Mouse (Mus musculus): ENCODE data around the gene Meis1. TPM values are rescaled to one million over a fixed set of nuclear protein-coding genes. Genes with fewer than 3 reads are reported as not detected.

Gene Meis1
- 10 to 100 TPM in 11 of 26 experiments, 1 to 10 TPM in 13, under 1 TPM in 2; 0.74 to 17.4 (median 8.3) TPM for total RNA-seq (2018; cell fraction: chromatin; rRNA removed)
- total RNA-seq (2018; cell fraction: cytosol; rRNA removed): 1 to 10 TPM in 24 of 26 experiments, under 1 TPM in 2; 0.65 to 4.1 (median 1.8) TPM
- total RNA-seq (2018; cell fraction: nucleus; rRNA removed): 10 to 100 TPM in 5 of 26 experiments, 1 to 10 TPM in 21; 1.2 to 14.9 (median 4.6) TPM
- 1.9 to 2.8 TPM (median 2.1 TPM) in 3 replicates for polyA plus RNA-seq (2018)

- H3K4me3 ChIP-seq (ENCODE audit: inconsistent target): peak within 1 kb of the TSS; percentile 62
- H3K27ac ChIP-seq: peak within 1 kb of the TSS; percentile 44
- H3K36me3 ChIP-seq (ENCODE audit: inconsistent target): no peaks in the 10 kb centered on the region
- H3K79me2 ChIP-seq (ENCODE audit: inconsistent target): no peaks in the 10 kb centered on the region
- 0% methylated on average over 29 of the region's 29 CpGs for WGBS (ENCODE audit: missing documents)
Observed at GRCm38 (mm10) chr11:19018489-19019203, at the start of gene Meis1. Meis1 (minus strand) TSS chr11:19018985.

- Histone ChIP-seq H3K4me3 (ENCODE audit: inconsistent target) (no peak overlapping the region), H3K27ac (no peak overlapping the region), H3K79me2 (ENCODE audit: inconsistent target) (no peaks in the 10 kb centered on the region), H3K36me3 (ENCODE audit: inconsistent target) (no peaks in the 10 kb centered on the region)
- 91% methylated on average over 5 of the region's 5 CpGs for WGBS (ENCODE audit: missing documents)
Observed at GRCm38 (mm10) chr11:19067334-19067733, 48.5 kb upstream of the Meis1 start.

GRCm38 (mm10) chr11:19049276-19049675 lies 30.5 kb upstream of the Meis1 start:
- H3K36me3 ChIP-seq (ENCODE audit: inconsistent target): no peaks in the 10 kb centered on the region
- H3K79me2 ChIP-seq (ENCODE audit: inconsistent target): no peaks in the 10 kb centered on the region
- WGBS (ENCODE audit: missing documents): 87% methylated on average over 7 of the region's 7 CpGs
- no peak overlapping the region for H3K4me3 ChIP-seq (ENCODE audit: inconsistent target)
- H3K27ac ChIP-seq: no peak overlapping the region

DNA sequence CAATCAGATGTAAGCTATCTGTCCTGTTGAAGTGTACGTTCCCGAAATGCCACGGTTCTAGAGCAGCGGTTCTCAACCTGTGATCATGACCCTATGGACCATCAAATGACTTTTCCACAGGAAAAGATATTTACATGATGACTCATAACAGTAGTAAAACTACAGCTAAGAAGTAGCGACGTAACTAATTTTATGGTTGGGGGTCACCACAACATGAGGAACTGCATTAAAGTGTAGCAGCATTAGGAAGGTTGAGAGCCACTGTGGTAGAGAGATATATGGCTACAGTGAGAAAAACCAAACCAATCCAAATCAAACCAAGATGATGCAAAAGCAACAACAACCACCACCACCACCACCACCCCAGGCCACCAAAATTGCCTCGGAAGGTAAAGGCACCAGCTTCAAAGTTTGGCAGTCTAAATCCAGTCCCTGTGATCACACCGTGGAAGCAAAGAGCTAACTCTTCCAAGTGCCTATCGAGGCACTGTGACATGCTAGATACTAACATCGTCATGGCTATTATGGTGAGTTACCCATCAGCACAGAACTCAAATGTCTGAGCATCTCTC lies 17.9 kb upstream of the Meis1 start:
- Histone ChIP-seq H3K27ac (no peak overlapping the region), H3K79me2 (ENCODE audit: inconsistent target) (no peaks in the 10 kb centered on the region), H3K36me3 (ENCODE audit: inconsistent target) (no peaks in the 10 kb centered on the region), H3K4me3 (ENCODE audit: inconsistent target) (no peak overlapping the region)
- 92% methylated on average over 10 of the region's 10 CpGs for WGBS (ENCODE audit: missing documents)

DNA sequence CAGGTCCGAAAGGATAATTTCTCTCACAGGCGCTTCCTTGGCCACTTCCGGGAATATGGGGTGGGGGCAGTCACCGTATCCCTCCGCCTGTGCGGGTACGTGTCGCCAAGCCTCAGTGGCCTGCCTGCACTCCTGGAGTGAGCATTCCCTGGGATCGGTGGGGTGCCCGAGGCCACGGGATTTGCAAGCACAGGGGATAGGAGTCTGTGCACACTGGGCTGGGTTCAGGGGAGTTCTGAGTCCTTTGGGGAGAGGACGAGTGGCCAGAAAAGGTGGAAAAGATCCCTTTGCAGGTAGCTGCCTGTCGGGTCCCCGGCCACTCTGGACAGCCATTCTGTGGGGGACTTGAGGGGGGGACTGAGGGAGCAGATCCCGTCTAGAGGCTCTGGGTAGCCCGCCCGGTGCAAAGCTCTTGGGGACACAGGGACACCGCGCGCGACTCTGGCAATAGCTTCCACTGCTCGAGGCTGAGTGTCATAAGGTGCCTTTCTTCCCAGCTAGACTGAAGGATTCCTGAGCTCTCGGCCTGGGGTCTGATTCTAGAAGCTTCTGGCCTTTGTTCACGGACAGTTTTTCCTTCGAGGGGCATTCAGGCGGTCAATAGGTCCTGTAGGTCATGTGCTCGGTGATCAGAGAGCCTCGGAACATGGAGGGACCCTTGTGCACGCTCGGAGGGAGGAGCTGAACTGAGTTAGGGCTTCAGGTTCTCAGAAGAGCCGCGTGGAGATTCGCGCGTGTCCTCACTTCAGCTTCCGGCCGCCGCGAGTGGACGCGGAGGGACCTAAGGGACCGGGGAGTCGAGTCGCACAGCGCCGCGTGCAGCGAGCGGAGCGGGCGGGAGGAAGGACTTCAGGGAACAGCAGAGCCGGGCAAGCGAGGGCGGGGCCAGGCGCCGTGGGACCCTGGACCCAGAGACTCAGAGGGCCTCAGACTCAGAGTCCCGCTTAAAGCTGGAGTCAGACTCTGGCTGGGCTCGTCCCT lies 8.1 kb upstream of the Meis1 start:
- no peaks in the 10 kb centered on the region for H3K79me2 ChIP-seq (ENCODE audit: inconsistent target)
- 2% methylated on average over 57 of the region's 58 CpGs for WGBS (ENCODE audit: missing documents)
- H3K27ac ChIP-seq: no peak overlapping the region
- H3K36me3 ChIP-seq (ENCODE audit: inconsistent target): no peaks in the 10 kb centered on the region
- no peak overlapping the region; the same call in 1 of the 2 replicates for H3K4me3 ChIP-seq (ENCODE audit: inconsistent target)

DNA sequence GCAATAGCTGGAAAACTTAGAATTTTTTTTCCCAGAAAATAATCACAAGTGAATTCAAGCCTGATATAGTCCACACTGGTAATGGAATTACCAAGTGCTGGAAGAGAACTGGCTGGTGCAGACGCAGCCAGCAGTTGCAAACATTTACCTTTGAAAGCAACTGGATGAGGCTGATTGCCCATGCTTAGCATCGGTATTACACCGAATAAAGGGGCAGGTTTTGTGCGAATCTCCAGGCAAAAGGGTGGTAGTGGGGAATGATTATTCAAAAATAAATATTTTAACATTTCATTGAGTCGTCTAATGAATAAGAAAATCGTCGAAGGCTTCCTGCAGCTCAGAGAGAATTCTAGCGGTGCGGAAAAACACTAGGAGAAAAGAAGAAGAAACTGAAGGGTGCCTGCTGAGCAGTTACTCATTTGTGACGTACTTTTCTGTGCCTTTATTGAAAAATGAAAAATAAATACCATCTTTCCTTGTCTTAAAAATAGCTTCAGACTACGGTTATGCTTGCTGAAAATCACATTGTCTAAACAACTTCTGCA lies 7.3 kb upstream of the Meis1 start:
- Histone ChIP-seq H3K79me2 (ENCODE audit: inconsistent target) (no peaks in the 10 kb centered on the region), H3K36me3 (ENCODE audit: inconsistent target) (no peaks in the 10 kb centered on the region), H3K4me3 (ENCODE audit: inconsistent target) (no peak overlapping the region), H3K27ac (no peak overlapping the region)
- 16% methylated on average over 11 of the region's 11 CpGs for whole genome bisulfite sequencing (ENCODE audit: missing documents)

- Histone ChIP-seq H3K36me3 (ENCODE audit: inconsistent target) (no peaks in the 10 kb centered on the region), H3K4me3 (ENCODE audit: inconsistent target) (no peak overlapping the region), H3K79me2 (ENCODE audit: inconsistent target) (no peaks in the 10 kb centered on the region), H3K27ac (no peak overlapping the region)
- WGBS (ENCODE audit: missing documents): 48% methylated on average over 8 of the region's 8 CpGs
Observed at GRCm38 (mm10) chr11:19024496-19025265, 5.9 kb upstream of the Meis1 start.

GRCm38 (mm10) chr11:19023356-19023755 lies 4.6 kb upstream of the Meis1 start:
- Histone ChIP-seq H3K36me3 (ENCODE audit: inconsistent target) (no peaks in the 10 kb centered on the region), H3K79me2 (ENCODE audit: inconsistent target) (no peaks in the 10 kb centered on the region), H3K4me3 (ENCODE audit: inconsistent target) (no peak overlapping the region), H3K27ac (no peak overlapping the region)
- 91% methylated on average over 5 of the region's 5 CpGs for WGBS (ENCODE audit: missing documents)

DNA sequence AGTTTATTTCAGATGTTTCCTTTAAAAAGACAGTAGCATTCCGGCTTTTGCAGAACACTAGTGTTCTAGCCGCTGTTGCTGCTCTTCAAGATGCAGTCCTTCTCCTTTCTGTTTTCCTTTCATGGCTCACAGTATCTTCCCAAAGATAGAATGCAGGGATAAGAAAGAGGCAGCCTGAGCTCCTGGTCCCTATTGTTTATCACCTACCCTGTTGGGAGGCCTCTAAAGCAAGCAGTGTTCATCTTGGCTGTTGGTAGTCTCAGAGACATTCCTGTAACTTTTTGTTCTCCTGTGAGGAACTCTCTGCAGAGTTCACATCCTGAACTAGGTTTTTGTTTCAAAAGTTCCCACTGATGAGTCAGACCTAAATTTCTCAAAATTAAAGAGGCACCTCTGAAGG lies 3.8 kb upstream of the Meis1 start:
- Histone ChIP-seq H3K79me2 (ENCODE audit: inconsistent target) (no peaks in the 10 kb centered on the region), H3K27ac (no peak overlapping the region), H3K36me3 (ENCODE audit: inconsistent target) (no peaks in the 10 kb centered on the region), H3K4me3 (ENCODE audit: inconsistent target) (no peak overlapping the region)
- 67% methylated on average over 2 of the region's 2 CpGs for WGBS (ENCODE audit: missing documents)

DNA sequence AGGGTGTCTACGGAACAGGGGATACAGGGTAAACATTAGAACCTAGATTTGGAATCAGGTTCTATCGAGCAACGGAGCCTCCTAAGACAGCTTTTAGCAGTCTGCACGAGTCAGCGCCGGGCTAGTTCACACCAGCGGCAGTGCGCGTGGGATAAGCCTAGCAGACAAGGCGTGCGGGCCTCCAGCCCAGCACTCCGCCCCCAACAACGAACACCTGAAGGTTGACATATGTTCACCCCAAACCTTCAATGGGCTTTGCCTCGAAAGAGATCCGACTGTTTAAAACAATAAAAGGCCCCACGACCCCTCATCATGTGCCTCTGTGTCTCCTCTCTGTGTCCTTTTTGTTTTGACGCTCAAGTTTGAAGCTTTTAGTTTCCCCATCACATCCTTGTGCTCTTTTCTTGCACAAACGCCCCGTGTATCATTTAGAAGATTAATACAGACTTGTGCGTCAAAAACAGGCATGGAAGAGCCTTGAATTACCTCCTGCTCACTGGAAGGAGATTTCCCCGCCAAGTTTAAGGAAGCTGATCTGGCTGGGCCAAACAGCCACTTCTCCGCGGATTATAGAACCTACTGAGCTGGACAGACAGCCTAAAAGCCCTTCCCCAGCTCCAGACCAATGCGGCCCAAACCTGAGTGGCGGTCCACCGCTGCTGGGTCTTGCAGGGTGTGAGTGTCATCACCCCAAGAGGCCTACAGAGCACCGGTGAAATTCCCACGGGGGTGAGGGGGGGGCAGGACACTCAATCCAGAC lies 2.3 kb upstream of the Meis1 start:
- 16% methylated on average over 28 of the region's 28 CpGs for WGBS (ENCODE audit: missing documents)
- H3K4me3 ChIP-seq (ENCODE audit: inconsistent target): peak overlapping the region; percentile 50

GRCm38 (mm10) chr11:19020371-19020824 lies 1.6 kb upstream of the Meis1 start:
- Histone ChIP-seq H3K79me2 (ENCODE audit: inconsistent target) (no peaks in the 10 kb centered on the region), H3K36me3 (ENCODE audit: inconsistent target) (no peaks in the 10 kb centered on the region), H3K4me3 (ENCODE audit: inconsistent target) (peak overlapping the region; percentile 50), H3K27ac (no peak overlapping the region; the same call in 1 of the 2 replicates)
- WGBS (ENCODE audit: missing documents): under 1% methylated on average over 25 of the region's 25 CpGs

More for the DNA sequence above, 2.3 kb upstream of the Meis1 start:
- Histone ChIP-seq H3K27ac (no peak overlapping the region), H3K79me2 (ENCODE audit: inconsistent target) (no peaks in the 10 kb centered on the region), H3K36me3 (ENCODE audit: inconsistent target) (no peaks in the 10 kb centered on the region)

GRCm38 (mm10) chr11:19019204-19020171 lies 703 bp upstream of the Meis1 start:
- H3K27ac ChIP-seq: peak overlapping the region; percentile 44
- H3K36me3 ChIP-seq (ENCODE audit: inconsistent target): no peaks in the 10 kb centered on the region
- WGBS (ENCODE audit: missing documents): under 1% methylated on average over 60 of the region's 67 CpGs
- peak overlapping the region; percentile 62 for H3K4me3 ChIP-seq (ENCODE audit: inconsistent target)
- no peaks in the 10 kb centered on the region for H3K79me2 ChIP-seq (ENCODE audit: inconsistent target)

All from macrophage (primary cell).